Mouse (Mus musculus): Measurements from ENCODE around the gene Spaca4.

Spaca4 gene

GRCm38 (mm10) chr7:45699523-45700141, 26.0 kb downstream of the Spaca4 start, which contains the start of gene Car11:
TSS of gene Car11 (plus strand) at chr7:45699843.
- DNase-seq (ENCODE audit: low read depth, low spot score) = no peak

DNA sequence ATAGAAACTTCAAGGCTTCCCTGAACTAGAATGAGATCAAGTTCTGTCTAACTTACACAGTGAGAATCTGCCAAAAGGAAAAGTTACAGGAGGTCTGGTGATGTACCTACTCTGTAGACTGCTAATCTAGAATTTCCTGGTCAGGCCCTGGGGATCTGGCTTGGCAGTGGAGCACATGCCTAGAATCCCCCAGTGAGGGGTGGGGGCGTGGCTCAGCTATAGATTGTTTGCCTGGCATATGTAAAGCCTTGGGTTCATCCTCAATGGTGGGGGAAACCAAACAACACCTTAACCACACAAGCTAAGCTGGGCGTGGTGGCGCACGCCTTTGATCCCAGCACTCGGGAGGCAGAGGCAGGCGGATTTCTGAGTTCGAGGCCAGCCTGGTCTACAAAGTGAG, 27.7 kb downstream of the Spaca4 start:
- no peak for DNase-seq (ENCODE audit: low read depth, low spot score)

GRCm38 (mm10) chr7:45695098-45695497, 30.5 kb downstream of the Spaca4 start:
- DNase-seq (ENCODE audit: low read depth, low spot score) = no peak

DNA sequence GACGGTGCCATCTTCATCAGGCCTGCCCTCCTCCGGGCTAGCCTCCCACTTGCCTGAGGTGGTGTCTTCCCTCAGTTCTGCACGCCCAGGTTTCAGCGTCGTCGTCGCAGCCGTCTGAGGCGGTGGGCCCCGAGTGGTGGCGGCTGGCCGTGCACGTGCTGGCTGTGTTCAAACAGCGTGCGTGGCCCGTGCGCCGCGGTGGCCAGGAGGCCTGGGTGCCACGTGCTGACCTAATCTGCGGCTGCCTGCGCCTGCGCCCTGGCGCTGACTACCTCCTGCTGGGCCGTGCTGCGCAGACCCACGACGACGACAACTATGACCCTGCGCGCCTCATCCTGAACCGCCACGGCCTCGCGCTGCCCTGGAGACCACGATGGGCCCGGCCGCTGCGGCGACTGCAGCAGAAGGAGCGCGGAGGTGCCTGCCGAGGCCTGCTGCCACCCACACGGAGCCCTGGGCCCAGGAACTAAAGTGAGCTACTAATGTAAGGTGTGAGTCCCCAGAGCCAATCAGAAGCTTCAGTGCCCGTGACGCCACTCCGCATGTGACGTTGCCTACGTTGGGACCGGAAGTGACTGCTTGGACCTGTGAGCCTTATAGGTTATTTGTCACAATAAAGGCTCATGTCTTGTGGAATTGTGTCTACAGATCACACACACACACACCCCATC, 31.6 kb downstream of the Spaca4 start, which contains the start of gene Sec1:
Gene Sec1 (minus strand): TSS at position 482 of the 671 bp plus-strand sequence.
- DNase-seq (ENCODE audit: low read depth, low spot score) = no peak

DNA sequence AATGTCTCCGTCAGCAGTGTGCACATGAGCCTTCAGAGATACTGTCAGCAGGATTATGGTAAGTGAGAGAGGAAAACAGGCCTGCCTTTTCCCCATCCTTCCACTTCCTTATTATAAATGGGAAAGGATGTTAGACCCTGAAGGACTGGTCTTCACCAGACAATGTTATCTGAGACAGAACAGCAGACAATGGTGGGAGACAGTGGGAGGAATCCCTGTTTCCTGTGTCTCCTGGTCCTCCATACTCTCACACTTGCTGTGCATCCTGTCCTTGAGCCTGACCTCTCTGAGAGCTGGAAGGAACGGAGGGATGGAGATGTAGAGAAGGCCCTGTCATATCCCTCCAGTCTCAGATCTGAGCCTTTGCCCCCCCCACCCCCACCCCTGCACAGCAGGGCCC, 33.2 kb downstream of the Spaca4 start:
- DNase-seq (ENCODE audit: low read depth, low spot score) = no peak

DNA sequence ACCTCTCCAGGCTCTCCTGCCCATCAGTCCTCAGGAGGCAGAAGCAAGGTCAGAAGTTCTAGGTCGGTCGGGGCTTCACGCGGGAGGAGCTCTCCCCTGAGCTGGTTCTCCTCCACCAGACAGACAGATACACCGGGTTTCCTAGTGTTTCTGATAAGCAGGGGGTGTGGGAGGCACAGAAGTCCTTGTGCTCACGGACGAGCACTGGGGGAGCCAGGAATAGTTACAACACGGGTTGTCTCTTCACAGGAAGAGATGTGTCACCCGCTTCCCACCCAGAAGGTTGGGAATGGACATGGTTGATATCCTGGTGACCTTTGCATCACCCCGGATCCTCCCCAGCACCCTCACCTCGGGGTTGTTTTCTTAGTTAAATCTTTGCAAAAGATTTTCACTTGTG, 35.8 kb downstream of the Spaca4 start:
- no peak for DNase-seq (ENCODE audit: low read depth, low spot score)

DNA sequence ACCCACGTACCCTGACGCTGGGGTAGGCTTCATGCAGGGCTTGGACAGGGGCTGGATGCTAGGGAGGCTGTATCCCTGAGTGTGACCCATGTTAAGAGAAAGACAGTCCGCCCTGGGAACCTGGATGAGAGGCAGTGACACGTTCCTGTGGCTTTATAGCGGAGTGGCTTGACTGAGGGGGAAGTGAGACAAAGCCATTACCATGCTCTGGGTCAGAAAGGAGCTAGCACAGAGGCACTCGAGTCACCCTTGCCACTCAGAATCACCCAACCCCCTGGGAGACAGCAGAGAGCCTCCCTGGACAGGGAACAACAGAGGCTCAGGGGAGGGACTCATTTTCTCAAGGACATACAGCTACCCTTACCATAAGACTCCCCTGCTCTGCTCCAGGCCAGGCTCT, 36.5 kb downstream of the Spaca4 start:
- no peak for DNase-seq (ENCODE audit: low read depth, low spot score)

DNA sequence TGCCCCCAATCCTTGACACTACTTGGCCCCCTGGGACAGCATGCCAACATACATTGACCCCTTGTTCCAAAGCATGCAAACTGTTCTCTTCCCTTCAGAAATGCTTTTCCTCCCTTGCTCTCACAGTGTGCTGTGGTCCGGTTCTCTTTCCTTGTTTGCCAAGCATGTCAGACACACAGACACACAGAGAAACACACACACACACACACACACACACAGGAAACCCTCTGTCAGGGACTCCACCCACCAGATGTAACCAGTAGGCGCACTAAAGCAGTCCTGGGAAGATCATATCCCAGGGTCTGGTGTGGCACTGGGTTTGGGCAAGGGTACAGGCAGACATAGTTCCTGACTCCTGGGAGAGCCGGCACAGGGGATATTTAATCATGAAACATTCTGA, 38.8 kb downstream of the Spaca4 start:
- DNase-seq (ENCODE audit: low read depth, low spot score) = no peak

DNA sequence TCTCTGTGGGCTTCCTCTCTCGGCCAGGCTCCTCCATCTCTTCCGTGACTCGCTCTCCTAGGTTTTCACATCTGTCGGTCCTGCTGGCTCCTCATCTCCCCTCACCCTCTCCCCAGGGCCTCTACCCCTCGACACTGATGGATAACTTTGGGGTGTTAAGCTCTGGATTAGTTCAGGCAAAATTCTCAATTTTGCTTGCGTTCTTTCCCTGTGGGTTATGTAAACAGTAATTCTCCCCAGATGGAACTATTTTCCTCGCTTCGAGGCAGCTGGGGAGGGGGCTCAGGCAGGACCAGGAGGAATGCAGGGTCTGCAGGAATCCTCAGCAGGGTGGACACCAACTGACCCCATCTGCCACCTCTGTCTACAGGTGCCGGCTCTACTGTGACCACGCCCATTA, 39.8 kb downstream of the Spaca4 start:
- DNase-seq (ENCODE audit: low read depth, low spot score) = no peak

DNA sequence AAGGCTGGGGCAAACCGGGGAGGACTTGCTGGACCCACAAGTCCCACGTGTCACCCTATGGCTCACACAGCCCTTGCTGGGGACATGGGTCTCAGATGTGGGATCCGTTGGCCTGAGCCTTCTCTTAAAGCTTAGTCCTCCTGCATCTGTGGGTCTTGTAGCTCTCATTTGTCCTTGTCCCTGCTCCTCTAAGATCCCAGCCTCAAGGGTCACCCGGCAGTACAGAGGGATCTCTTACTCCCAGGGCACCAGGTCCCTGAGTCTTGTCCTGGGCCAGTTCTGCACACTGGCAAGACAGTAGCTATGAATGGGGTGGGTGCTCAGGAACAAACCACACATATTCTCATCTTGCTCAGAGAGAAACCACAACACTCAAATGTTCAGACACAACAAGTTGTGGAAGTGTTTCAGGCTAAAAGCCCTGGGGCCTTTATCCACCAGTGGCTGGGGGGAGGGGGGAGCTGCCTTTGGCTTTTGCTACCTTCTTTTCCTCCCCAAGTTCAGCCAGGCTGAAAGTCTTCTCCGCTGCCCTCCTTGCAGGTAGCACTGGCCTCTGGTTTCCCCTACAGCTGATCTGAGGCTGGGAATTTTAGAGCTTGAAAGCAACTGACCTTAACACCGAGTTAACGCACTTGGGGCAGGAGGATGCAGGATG, 42.1 kb downstream of the Spaca4 start, which contains the start of gene Ntn5:
Gene Ntn5 (plus strand): TSS at position 627 of the 655 bp plus-strand sequence.
- DNase-seq (ENCODE audit: low read depth, low spot score) = no peak

GRCm38 (mm10) chr7:45682144-45683126, 43.2 kb downstream of the Spaca4 start:
- DNase-seq (ENCODE audit: low read depth, low spot score) = peak; percentile 89

DNA sequence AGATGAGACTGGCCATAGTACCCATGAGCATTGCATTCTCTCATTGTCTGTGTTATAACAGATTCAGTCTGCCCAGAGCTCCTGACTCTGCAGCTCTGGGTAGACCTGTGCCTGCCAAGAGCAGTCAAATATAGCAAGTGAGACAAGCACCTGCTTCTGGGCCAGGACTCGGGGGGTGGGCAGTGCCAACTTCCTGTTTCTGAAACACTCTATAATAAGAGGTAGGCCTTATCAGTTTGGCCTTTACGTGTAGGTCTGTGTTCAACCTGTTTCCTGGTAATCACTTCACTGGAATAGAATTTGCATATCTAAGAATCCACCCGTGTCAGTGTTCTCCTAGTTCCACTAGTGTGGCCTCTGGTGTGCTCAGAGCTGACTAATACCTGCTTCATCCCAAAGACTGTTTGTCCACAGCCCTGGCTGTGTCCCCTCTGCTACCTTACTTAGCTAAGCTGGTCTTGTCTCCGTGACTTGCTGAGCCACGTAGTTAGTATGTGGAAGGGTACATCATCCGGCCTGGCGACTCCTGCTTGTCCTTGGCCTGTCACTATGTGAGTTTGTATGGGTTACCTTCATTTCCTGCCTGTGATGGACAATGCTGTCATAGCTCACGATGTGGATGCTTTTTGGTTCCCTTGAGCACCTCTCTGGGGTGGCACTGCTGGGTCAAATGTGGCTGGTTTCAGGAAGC, 44.4 kb downstream of the Spaca4 start:
- DNase-seq (ENCODE audit: low read depth, low spot score) = no peak

GRCm38 (mm10) chr7:45679966-45680621, 45.5 kb downstream of the Spaca4 start:
- no peak for DNase-seq (ENCODE audit: low read depth, low spot score)

- no peak for DNase-seq (ENCODE audit: low read depth, low spot score)
Observed at GRCm38 (mm10) chr7:45678513-45678912, 47.1 kb downstream of the Spaca4 start.

DNA sequence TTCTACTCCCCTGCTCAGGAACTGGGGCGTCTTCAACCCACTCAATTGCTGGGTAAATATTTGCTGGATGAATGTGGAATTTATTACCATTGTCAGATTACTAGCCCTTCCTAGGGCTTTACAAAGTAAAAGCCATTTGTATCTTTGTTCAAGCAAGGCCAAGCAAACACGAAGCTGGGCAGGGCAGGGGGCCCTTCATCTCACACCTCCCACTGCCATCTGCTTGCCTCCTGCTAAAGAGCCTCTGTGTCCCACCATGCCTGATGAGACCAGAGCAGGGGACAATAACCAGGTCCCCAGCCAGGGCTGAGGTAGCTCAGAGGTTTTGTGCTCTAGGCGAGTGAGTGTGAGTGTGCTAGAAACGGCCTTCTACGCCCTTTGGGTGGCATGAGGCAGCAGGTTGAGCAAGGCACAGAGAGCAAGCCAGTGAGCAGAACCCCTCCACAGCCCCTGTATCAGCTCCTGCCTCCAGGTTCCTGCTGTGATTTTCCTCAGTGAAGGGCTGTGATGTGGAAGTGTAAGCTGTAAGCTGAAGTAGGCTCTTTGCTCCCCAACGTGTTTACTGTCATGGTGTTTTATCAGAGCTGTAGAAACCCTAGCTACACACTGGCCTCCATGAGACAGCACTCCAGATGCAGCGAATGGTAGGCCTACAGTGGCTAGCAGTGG, 47.9 kb downstream of the Spaca4 start:
- DNase-seq (ENCODE audit: low read depth, low spot score) = no peak

Data from embryo, embryonic 11.5 days (tissue).